Mouse (Mus musculus) C3H10T1/2 (cell line): ENCODE data around the gene Gm8122. TPM values are rescaled to one million over a fixed set of nuclear protein-coding genes. Genes with fewer than 3 reads are reported as not detected.

Experiments used
- polyA plus RNA-seq, 2 experiments: library from polyadenylated mRNA; unstranded; fragments of >200 nt; fragmentation: generic; extraction: Trizol; gene quantifications; one replicate each; pipeline ENCODE4 v1.2.1; 2012; ENCODE audit warnings: missing spikeins in 2 of 2

Gene Gm8122
- not detected for polyA plus RNA-seq

GRCm38 (mm10) chr14:43235204-43235603, at the start of gene Gm8122:
Gene Gm8122 (minus strand): TSS chr14:43235304.

GRCm38 (mm10) chr14:43274986-43275511, 39.9 kb upstream of the Gm8122 start, which contains the start of gene Gm9732:
Gene Gm9732 (plus strand): TSS chr14:43275036.

GRCm38 (mm10) chr14:43258349-43258748, 23.2 kb upstream of the Gm8122 start, which contains the start of gene Gm8126:
Gene Gm8126 (plus strand): TSS chr14:43258649.

Other genes with a start within 250 kb of the Gm8122 start
- not detected for gene Gm8082, start 241.7 kb downstream of the Gm8122 start, polyA plus RNA-seq
- gene Gm10376, start 219.7 kb downstream of the Gm8122 start, polyA plus RNA-seq = not detected
- gene Gm8094, start 158.7 kb downstream of the Gm8122 start, polyA plus RNA-seq = not detected
- under 1 TPM in 1 of 2 experiments, not detected in 1; 0.05 TPM for gene Gm8104, start 134.7 kb downstream of the Gm8122 start, polyA plus RNA-seq
- not detected for gene Gm7233, start 55.4 kb downstream of the Gm8122 start, polyA plus RNA-seq
- gene Gm8126, start 23.3 kb upstream of the Gm8122 start, polyA plus RNA-seq = under 1 TPM in 1 of 2 experiments, not detected in 1; 0.05 TPM
- under 1 TPM; 0.25 to 0.80 TPM for gene Gm9732, start 39.7 kb upstream of the Gm8122 start, polyA plus RNA-seq
- gene Gm8127, start 58.5 kb upstream of the Gm8122 start, polyA plus RNA-seq = not detected
- gene 1700001F09Rik, start 112.5 kb upstream of the Gm8122 start, polyA plus RNA-seq = under 1 TPM in 1 of 2 experiments, not detected in 1; 0.07 TPM
- not detected for gene Gm8138, start 181.0 kb upstream of the Gm8122 start, polyA plus RNA-seq